Mouse (Mus musculus) heart, postnatal 10 days (tissue): Measurements from ENCODE around the gene Rab3c. TPM values are rescaled to one million over a fixed set of nuclear protein-coding genes. Genes with fewer than 3 reads are reported as not detected.
A peak's percentile ranks its signal among the peaks of the same experiment; 100 is the strongest.

Experiments
- DNase-seq, 2 experiments: peaks; one replicate each; pipeline ENCODE4 v3.0.0; 2021
- intact Hi-C: fragments of 180-260 bp; cut with DNase I; formaldehyde crosslinking; loops from one replicate; pipeline ENCODE4 v1.15.1; 2025
- total RNA-seq, 2 experiments: library from RNA; stranded (reverse); gene quantifications; 2 replicates each; pipeline ENCODE4 v1.2.3; 2021

The Rab3c gene
- total RNA-seq, 2 experiments from 2014 or later = 0.24 to 0.25 TPM

GRCm38 (mm10) chr13:110097424-110098050 is 183.3 kb downstream of the Rab3c start:
- DNase-seq = peak; percentile 4 to 9
- intact Hi-C loops = no loop called here

DNA sequence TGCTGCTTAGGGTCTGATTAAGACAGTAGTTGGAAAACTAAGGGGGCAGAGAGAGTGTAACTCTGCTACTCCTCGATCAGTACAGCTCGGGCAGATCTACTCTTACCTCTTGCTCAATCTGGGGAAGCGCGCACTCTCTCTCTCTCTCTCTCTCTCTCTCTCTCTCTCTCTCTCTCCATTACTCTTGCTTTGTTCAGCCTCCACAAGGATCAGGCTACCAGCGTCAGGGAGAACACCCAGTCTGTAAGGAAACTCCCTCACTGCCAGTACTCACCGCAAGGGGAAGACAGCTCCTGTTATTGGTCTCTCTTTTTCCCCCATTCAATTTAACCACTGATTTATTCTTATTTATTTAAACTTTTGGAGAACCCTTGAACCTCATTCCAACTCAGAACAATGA is 185.8 kb downstream of the Rab3c start:
- DNase-seq = no peak
- intact Hi-C loops = no loop called here

GRCm38 (mm10) chr13:110093720-110094685 is 186.8 kb downstream of the Rab3c start:
- intact Hi-C loops = no loop called here
- DNase-seq = no peak

- DNase-seq = no peak
- intact Hi-C loops = no loop called here
These were observed 196.8 kb downstream of the Rab3c start for GRCm38 (mm10) chr13:110083961-110084360.

DNA sequence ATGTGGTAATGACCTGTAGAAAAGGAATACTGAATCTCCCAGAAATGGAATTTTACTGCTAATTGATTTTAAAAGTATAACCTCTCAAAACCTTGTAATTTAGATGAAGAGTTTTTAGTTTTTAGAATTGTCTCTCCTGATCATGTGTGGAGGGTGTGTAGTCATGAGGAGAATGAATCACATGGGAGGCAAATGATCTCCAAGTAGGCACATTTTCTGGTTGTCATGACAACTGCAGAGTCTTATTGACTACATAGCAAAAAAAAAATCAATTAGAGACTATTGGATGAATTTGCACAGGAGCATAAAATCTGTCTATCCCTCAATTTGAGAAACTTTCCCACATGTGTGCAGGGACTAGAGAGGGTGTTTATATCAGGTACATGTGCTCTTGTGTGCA is 199.6 kb downstream of the Rab3c start:
- intact Hi-C loops = no loop called here

DNA sequence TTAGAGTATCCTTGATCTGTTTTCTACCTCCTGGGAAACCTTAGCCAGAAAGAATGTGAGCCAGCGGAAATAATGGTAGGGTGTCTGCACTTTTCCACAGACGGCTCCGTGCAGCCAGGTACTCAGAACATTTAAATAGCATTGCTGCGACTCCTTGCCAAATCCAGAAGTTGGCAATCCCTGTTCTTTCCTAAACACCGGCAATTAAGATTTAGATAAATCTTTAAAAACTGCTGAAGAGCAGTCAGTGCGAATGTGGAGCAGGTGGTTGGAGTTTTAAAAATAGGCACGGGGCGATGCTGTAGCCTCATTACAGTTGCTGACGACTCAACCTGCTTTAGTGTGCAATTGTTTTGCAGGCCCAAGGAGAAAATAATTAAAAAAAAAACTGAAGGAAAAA is 205.2 kb downstream of the Rab3c start:
- intact Hi-C loops = no loop called here
- DNase-seq = no peak

More for the DNA sequence above, 199.6 kb downstream of the Rab3c start:
- DNase-seq = no peak

DNA sequence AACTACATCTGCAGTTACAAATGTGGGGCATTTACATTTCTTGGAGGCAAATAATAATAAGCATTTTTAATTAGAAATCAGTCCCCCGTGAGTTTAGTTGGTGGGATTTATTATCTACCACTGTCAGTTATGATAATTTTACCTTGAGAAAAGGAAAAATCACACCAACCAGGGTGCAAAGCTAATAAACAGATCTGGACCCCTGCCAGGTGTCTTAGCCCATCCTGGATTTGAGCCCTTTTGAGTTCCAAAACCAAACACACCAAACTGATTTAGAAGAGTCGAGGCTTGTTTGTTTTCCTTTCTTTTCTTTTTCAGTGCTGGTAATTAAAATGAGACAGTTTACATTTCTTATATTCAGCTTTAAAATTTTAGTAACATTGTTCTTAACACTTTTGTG is 206.6 kb downstream of the Rab3c start:
- intact Hi-C loops = no loop called here
- DNase-seq = no peak

- intact Hi-C loops = no loop called here
- DNase-seq = peak; percentile 6 to 9
These were observed 213.6 kb downstream of the Rab3c start for GRCm38 (mm10) chr13:110067149-110067548.

DNA sequence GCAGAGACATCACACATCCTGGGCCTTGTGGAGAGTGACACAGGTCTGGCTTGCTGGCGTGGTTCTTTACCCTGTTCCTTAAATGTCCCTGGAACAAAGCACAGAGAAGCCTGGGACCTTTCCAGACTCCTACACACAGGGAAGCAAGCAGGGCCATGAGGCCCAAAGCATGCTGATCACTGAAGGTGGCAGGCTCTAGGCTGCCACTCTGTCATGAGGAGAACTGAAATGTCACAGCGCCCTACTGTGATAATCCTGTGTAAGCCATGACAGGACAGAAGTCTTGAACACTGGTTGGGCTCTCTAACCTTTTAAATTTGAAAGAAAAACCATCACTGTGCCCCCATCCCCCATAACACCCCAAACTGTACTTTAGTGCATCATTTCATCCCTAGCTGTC is 214.1 kb downstream of the Rab3c start:
- no peak for DNase-seq
- intact Hi-C loops = no loop called here

DNA sequence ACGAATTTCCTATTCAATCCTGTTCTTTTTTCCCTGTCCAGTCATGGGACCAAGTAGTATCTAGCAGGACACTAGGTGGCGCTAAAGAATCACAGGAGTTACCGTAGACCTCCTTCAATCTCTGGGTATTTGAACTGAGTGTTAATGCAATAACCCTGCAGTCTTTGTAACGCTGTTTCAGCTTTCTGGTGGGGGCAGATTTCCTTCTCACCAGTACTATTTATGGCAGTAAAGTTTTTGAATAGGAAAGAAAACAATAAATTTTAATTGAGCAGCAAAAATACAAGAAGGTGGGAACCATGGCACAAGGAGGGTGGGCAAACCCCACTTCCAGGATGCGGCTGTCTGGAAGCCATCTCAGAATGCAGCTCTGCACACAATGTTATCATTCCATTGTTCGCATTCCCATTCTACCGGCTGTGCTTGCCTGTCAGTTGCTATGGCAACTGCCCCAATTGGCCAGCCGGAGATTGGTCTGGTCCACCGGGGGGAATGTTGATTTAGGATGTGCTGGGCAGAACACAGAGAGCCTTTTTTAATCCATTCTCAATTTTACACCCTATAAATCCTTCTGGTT is 217.9 kb downstream of the Rab3c start:
- intact Hi-C loops = loop anchor here (1.0 to 5.0 kb wide), 3 partner anchors 254 to 1349 kb away; no protein-coding TSS in a partner anchor
- DNase-seq = peak; percentile 77 to 83

- intact Hi-C loops = loop anchor here (1.0 to 5.0 kb wide), 3 partner anchors 255 to 1350 kb away; no protein-coding TSS in a partner anchor
These were observed 218.5 kb downstream of the Rab3c start for GRCm38 (mm10) chr13:110062288-110062687.

DNA sequence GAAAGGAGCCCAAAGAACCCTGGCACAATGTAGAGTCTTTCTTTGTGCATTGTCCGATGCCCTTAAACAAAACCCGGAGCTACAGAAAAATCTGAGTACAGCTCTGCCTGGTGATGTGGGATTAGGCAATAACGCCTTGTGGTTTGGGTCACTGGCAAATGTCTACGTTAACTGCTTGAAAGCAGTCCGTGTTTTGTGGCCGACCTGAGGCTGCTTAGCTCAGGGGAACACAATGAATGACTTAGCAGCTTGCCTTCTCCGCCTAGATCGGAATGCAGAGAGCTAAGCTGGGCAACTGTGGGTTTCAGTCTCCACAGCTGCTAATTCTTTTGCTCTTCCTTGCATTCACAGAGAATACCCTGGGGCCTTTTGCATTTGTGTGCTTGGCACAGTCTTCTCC is 226.3 kb downstream of the Rab3c start:
- intact Hi-C loops = no loop called here
- no peak for DNase-seq

More at GRCm38 (mm10) chr13:110062288-110062687, 218.5 kb downstream of the Rab3c start:
- DNase-seq = peak in 1 of 2 experiments; percentile 12

- intact Hi-C loops = no loop called here
- DNase-seq = no peak
These were observed 231.9 kb downstream of the Rab3c start for GRCm38 (mm10) chr13:110048767-110049434.

- DNase-seq = no peak
- intact Hi-C loops = loop anchor here (5.0 kb wide), 2 partner anchors 122 to 267 kb away; no protein-coding TSS in a partner anchor
These were observed 236.4 kb downstream of the Rab3c start for GRCm38 (mm10) chr13:110044418-110044817.

DNA sequence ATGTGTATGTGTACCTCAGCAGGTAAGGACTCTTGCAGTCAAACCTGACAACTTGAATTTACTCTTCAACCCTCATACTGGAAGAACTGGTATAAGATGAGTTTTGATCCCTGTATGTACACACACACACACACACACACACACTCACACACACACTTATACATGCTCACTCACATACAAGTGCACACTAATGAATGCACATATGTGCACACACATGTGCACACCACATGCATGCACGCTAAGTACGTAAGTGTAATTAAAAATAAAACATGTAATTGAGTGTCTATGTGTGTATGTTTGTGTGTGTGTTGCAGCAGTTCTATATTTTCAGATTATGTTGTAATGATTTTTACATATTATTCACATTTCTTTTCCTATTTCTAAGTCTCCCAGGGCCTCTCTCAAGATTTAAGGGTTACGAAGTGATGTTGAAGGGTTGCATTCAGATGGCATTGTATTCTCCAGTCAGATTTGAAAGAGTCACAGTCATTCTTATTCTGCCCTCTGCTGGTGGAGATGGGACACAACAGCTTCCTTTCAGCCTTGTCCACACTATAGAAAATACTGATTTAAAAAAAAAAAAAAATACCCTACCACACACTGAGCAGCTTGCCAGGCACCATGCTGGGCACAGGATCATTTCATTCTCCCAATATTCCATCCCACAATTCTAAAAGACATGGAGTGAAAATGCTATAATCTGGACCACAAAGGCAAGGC is 240.9 kb downstream of the Rab3c start:
- intact Hi-C loops = loop anchor here (5.0 kb wide), 2 partner anchors 118 to 263 kb away; no protein-coding TSS in a partner anchor
- DNase-seq = peak; percentile 37 to 60

GRCm38 (mm10) chr13:110039170-110039569 is 241.6 kb downstream of the Rab3c start:
- intact Hi-C loops = no loop called here
- DNase-seq = no peak

- DNase-seq = no peak
- intact Hi-C loops = no loop called here
These were observed 242.3 kb downstream of the Rab3c start for GRCm38 (mm10) chr13:110038521-110038920.

DNA sequence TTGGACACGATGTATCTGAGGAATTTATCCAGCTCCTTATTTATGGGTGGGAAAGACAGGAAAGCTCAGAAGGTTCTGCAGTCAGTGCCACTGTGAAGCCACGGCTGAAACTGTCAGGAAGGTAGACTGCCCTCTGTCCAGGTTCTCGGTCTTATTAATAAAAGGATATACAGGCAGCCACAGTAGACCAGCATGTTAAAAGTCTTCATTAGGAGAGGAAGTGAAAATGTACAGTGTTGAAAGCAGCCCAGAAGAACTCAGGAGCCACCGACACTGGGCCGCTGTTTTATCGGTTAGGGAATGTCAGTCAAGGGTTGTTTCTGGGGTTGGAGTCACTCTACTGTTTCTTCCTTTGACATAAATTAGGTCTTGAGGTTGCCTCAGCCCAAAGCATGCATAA is 245.9 kb downstream of the Rab3c start:
- intact Hi-C loops = no loop called here
- DNase-seq = no peak

- intact Hi-C loops = no loop called here
These were observed 246.8 kb downstream of the Rab3c start for GRCm38 (mm10) chr13:110034041-110034440.

DNA sequence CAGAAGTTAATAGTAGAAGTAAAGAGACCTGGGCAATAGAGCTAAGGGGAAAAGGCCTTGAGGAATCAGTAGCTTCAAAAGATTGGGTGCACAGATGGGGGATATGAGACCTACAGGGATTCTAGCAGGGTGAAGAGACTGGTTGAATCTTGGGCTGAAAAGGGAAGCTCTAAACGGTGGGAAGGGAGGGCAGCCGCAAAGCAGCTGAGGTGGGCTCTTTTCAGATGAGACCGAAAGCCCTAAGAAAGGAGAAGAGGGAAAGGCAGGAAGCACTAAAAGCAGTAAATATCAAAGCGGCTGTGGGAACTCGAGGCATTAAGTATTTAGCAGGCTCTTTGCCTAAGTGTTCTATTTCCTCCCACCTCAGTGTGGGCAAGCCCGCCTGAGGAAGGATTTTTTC is 248.9 kb downstream of the Rab3c start:
- DNase-seq = no peak
- intact Hi-C loops = no loop called here

More at GRCm38 (mm10) chr13:110034041-110034440, 246.8 kb downstream of the Rab3c start:
- no peak for DNase-seq
